Mouse (Mus musculus) bone marrow macrophage, adult 2 months (primary cell): ENCODE measurements around the gene Ptma.

Source experiments
- CTCF ChIP-seq: IDR thresholded peaks from 2 replicates; pipeline ENCODE4 v1.5.1; 2012; ENCODE audit warnings: low read depth, mild to moderate bottlenecking, low read length, moderate library complexity
- POLR2A ChIP-seq: IDR thresholded peaks from 2 replicates; pipeline ENCODE4 v1.6.1; 2012; ENCODE audit warnings: mild to moderate bottlenecking, low read depth, low read length, borderline replicate concordance

DNA sequence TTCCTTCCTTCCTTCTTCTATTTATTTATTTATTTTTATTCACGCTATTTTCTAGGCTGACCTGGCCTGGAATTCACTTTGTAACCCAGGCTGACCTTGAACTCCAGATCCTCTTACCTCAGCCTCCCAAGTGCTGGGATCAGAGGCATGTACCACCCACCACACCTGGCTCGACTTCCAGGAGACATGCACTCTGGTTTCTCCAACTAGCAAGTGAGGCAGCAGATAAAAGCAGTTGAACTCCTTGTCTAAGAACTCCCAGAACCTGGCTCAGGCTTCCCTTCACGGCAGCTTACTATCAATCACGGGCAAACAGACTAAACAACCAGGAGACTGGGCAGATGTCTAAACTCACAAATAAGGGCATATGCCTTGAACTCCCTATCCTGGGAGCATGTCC, 25.8 kb upstream of the Ptma start:
- no peak for TF ChIP-seq CTCF
- no peak for TF ChIP-seq POLR2A
